Mouse (Mus musculus): ENCODE data around the gene Gm13272. TPM values are rescaled to one million over a fixed set of nuclear protein-coding genes. Genes with fewer than 3 reads are reported as not detected.
"Not testable (repeated sequence)": the region's sequence is repeated elsewhere in the genome, so short reads cannot be mapped to it uniquely, and the experiment has no call there.

Gm13272 gene
- polyA plus RNA-seq, 1 experiment, result not detected

GRCm38 (mm10) chr4:88757628-88758031, 22.0 kb upstream of the Gm13272 start:
- peak overlapping the region; percentile 83; the same call in 1 of the 2 replicates for H3K27ac ChIP-seq (ENCODE audit: insufficient read depth, low read depth, low read length)
- WGBS, result 0% methylated on average over 21 of the region's 21 CpGs

GRCm38 (mm10) chr4:88758751-88759150, 20.9 kb upstream of the Gm13272 start:
- not testable (repeated sequence) for H3K27me3 ChIP-seq (ENCODE audit: control insufficient read depth, insufficient read depth, low read length); H3K36me3 ChIP-seq (ENCODE audit: control insufficient read depth, insufficient read depth, low read length); H3K4me1 ChIP-seq (ENCODE audit: control insufficient read depth, insufficient read depth, insufficient read length, low read length); H3K27ac ChIP-seq (ENCODE audit: insufficient read depth, low read depth, low read length); H3K4me3 ChIP-seq (ENCODE audit: low read depth, low read length)
- WGBS, result 88% methylated on average over 9 of the region's 9 CpGs

More at GRCm38 (mm10) chr4:88757628-88758031, 22.0 kb upstream of the Gm13272 start:
- H3K4me3 ChIP-seq (ENCODE audit: low read depth, low read length), result peak overlapping the region; percentile 75
- not testable (repeated sequence) for H3K27me3 ChIP-seq (ENCODE audit: control insufficient read depth, insufficient read depth, low read length); H3K36me3 ChIP-seq (ENCODE audit: control insufficient read depth, insufficient read depth, low read length); H3K4me1 ChIP-seq (ENCODE audit: control insufficient read depth, insufficient read depth, insufficient read length, low read length)
- TF ChIP-seq CTCF (IDR thresholded peaks at IDR 0.05; ENCODE audit: extremely low read depth, insufficient read length, insufficient replicate concordance, low read depth, low read length), result peak; percentile 60

GRCm38 (mm10) chr4:88759610-88760268, 19.9 kb upstream of the Gm13272 start, which contains the start of gene Gm13283:
Gm13283 (plus strand) TSS chr4:88760119.
- H3K27ac ChIP-seq (ENCODE audit: insufficient read depth, low read depth, low read length); H3K27me3 ChIP-seq (ENCODE audit: control insufficient read depth, insufficient read depth, low read length); H3K36me3 ChIP-seq (ENCODE audit: control insufficient read depth, insufficient read depth, low read length); H3K4me1 ChIP-seq (ENCODE audit: control insufficient read depth, insufficient read depth, insufficient read length, low read length): not testable (repeated sequence)
- peak within 1 kb of the TSS; percentile 55 for H3K4me3 ChIP-seq (ENCODE audit: low read depth, low read length)
- 18% methylated on average over 12 of the region's 14 CpGs for WGBS

- not testable (repeated sequence) for H3K36me3 ChIP-seq (ENCODE audit: control insufficient read depth, insufficient read depth, low read length); H3K27ac ChIP-seq (ENCODE audit: insufficient read depth, low read depth, low read length); H3K4me1 ChIP-seq (ENCODE audit: control insufficient read depth, insufficient read depth, insufficient read length, low read length); H3K27me3 ChIP-seq (ENCODE audit: control insufficient read depth, insufficient read depth, low read length)
- peak overlapping the region; percentile 55 for H3K4me3 ChIP-seq (ENCODE audit: low read depth, low read length)
- 0% methylated on average over 23 of the region's 28 CpGs for WGBS
- TF ChIP-seq CTCF (IDR thresholded peaks at IDR 0.05; ENCODE audit: extremely low read depth, insufficient read length, insufficient replicate concordance, low read depth, low read length), result 0 out of 2 replicates have a peak, but pooled peaks have one; percentile 17
Observed at GRCm38 (mm10) chr4:88760431-88760830, 19.2 kb upstream of the Gm13272 start.

GRCm38 (mm10) chr4:88761776-88762175, 17.9 kb upstream of the Gm13272 start:
- not testable (repeated sequence) for H3K4me1 ChIP-seq (ENCODE audit: control insufficient read depth, insufficient read depth, insufficient read length, low read length); H3K4me3 ChIP-seq (ENCODE audit: low read depth, low read length); H3K27ac ChIP-seq (ENCODE audit: insufficient read depth, low read depth, low read length); H3K36me3 ChIP-seq (ENCODE audit: control insufficient read depth, insufficient read depth, low read length); H3K27me3 ChIP-seq (ENCODE audit: control insufficient read depth, insufficient read depth, low read length)
- WGBS, result 70% methylated on average over 6 of the region's 8 CpGs

- WGBS, result 56% methylated on average over 9 of the region's 9 CpGs
- H3K4me1 ChIP-seq (ENCODE audit: control insufficient read depth, insufficient read depth, insufficient read length, low read length); H3K4me3 ChIP-seq (ENCODE audit: low read depth, low read length); H3K27me3 ChIP-seq (ENCODE audit: control insufficient read depth, insufficient read depth, low read length); H3K27ac ChIP-seq (ENCODE audit: insufficient read depth, low read depth, low read length); H3K36me3 ChIP-seq (ENCODE audit: control insufficient read depth, insufficient read depth, low read length): not testable (repeated sequence)
Observed at GRCm38 (mm10) chr4:88762341-88762740, 17.3 kb upstream of the Gm13272 start.

- H3K27ac ChIP-seq (ENCODE audit: insufficient read depth, low read depth, low read length); H3K4me1 ChIP-seq (ENCODE audit: control insufficient read depth, insufficient read depth, insufficient read length, low read length); H3K27me3 ChIP-seq (ENCODE audit: control insufficient read depth, insufficient read depth, low read length); H3K36me3 ChIP-seq (ENCODE audit: control insufficient read depth, insufficient read depth, low read length): not testable (repeated sequence)
- peak; percentile 34; the same call in 1 of the 2 replicates for TF ChIP-seq CTCF (IDR thresholded peaks at IDR 0.05; ENCODE audit: extremely low read depth, insufficient read length, insufficient replicate concordance, low read depth, low read length)
- 4% methylated on average over 34 of the region's 42 CpGs for WGBS
- H3K4me3 ChIP-seq (ENCODE audit: low read depth, low read length), result peak overlapping the region; percentile 59
Observed at GRCm38 (mm10) chr4:88763384-88764018, 16.1 kb upstream of the Gm13272 start.

GRCm38 (mm10) chr4:88773534-88773933, 6.1 kb upstream of the Gm13272 start, which contains the start of gene Gm13290:
Gm13290 (plus strand) TSS chr4:88773834.
- not testable (repeated sequence) for H3K4me3 ChIP-seq (ENCODE audit: low read depth, low read length); H3K36me3 ChIP-seq (ENCODE audit: control insufficient read depth, insufficient read depth, low read length); H3K4me1 ChIP-seq (ENCODE audit: control insufficient read depth, insufficient read depth, insufficient read length, low read length); H3K27me3 ChIP-seq (ENCODE audit: control insufficient read depth, insufficient read depth, low read length); H3K27ac ChIP-seq (ENCODE audit: insufficient read depth, low read depth, low read length)
- WGBS, result no CpG with 5 or more reads among the region's 32 CpGs

GRCm38 (mm10) chr4:88776622-88777021, 3.0 kb upstream of the Gm13272 start, which contains the start of gene Gm13289:
Gm13289 (plus strand) TSS chr4:88776922.
- H3K4me3 ChIP-seq (ENCODE audit: low read depth, low read length), result not testable (repeated sequence)
- WGBS, result no CpG with 5 or more reads among the region's 29 CpGs

GRCm38 (mm10) chr4:88780320-88780719, 670 bp downstream of the Gm13272 start:
- not testable (repeated sequence) for H3K27me3 ChIP-seq (ENCODE audit: control insufficient read depth, insufficient read depth, low read length); H3K27ac ChIP-seq (ENCODE audit: insufficient read depth, low read depth, low read length); H3K36me3 ChIP-seq (ENCODE audit: control insufficient read depth, insufficient read depth, low read length); H3K4me1 ChIP-seq (ENCODE audit: control insufficient read depth, insufficient read depth, insufficient read length, low read length); H3K4me3 ChIP-seq (ENCODE audit: low read depth, low read length)
- 51% methylated on average over 16 of the region's 18 CpGs for WGBS

More at GRCm38 (mm10) chr4:88776622-88777021, 3.0 kb upstream of the Gm13272 start, which contains the start of gene Gm13289:
- not testable (repeated sequence) for H3K27ac ChIP-seq (ENCODE audit: insufficient read depth, low read depth, low read length); H3K27me3 ChIP-seq (ENCODE audit: control insufficient read depth, insufficient read depth, low read length); H3K36me3 ChIP-seq (ENCODE audit: control insufficient read depth, insufficient read depth, low read length); H3K4me1 ChIP-seq (ENCODE audit: control insufficient read depth, insufficient read depth, insufficient read length, low read length)

- not testable (repeated sequence) for H3K4me1 ChIP-seq (ENCODE audit: control insufficient read depth, insufficient read depth, insufficient read length, low read length); H3K36me3 ChIP-seq (ENCODE audit: control insufficient read depth, insufficient read depth, low read length); H3K27me3 ChIP-seq (ENCODE audit: control insufficient read depth, insufficient read depth, low read length); H3K27ac ChIP-seq (ENCODE audit: insufficient read depth, low read depth, low read length)
- WGBS, result 16% methylated on average over 5 of the region's 7 CpGs
- peak within 1 kb of the TSS; percentile 45 for H3K4me3 ChIP-seq (ENCODE audit: low read depth, low read length)
Observed at GRCm38 (mm10) chr4:88781831-88782230, 2.2 kb downstream of the Gm13272 start, which contains the start of gene Ifnz. Ifnz (plus strand) TSS chr4:88782131.

Data from small intestine, adult 2 months (tissue).